Mouse (Mus musculus): ENCODE results near the gene Magi2.

DNA sequence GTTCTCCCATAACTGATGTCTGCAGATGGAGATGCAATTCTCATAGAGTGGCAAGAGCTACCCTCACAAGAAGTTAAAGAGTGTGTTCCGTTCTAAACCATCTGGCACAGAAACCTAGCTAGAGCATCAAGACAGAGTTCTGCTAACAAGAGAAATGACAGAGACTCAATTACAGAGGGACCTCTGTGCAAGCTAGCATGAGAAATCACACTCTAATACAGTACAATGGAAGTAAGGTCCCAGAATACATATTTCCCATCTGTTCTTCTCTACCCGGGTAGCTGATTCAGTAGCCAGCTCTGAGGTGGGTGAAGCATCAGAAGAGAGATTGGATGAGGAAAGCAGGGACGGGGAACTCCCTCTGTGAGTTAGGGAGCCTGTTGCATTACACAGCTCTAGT, 1351.8 kb downstream of the Magi2 start:
- no peak for TF ChIP-seq CTCF (IDR thresholded peaks at IDR 0.05)
- no peak for TF ChIP-seq EP300 (IDR thresholded peaks at IDR 0.05)

Data from lung, postnatal 0 days (tissue).